14 mouse cellular contexts compared by ENCODE assay signal in the genomic region with DNA sequence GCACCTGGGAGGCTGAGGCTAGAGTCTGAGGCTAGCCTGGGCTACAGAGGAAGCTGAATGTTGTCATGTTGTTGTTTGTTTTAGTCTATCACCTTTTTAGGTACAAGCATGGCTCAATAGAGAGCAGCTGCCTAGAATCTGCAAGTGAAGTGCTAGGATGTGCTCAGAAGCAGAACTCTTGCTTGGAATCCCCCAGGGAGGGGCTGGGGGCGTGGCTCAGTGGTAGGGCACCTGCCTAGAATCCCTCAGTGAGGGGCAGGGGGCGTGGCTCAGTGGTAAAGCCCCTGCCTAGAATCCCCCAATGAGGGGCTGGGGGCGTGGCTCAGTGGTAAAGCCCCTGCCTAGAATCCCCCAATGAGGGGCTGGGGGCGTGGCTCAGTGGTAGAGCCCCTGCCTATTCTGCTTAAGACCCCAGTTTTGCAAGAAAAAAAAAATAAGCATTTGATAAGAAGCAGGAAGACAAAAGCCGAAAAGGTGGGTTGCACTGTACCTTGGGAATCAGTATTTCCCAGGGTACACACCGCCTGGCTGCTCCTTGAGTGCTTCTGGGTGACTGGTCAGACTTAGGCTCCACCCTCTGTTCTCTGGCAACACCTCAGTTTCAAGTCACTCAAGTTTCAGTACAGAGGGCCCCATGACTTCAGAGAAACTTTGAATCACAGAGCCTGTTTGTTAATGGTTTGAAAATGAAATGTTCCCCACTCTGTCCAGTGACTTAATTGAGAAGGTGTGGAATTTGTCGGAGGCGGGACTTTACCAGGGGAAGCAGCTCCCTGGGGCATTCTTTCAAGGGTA. TPM values are rescaled to one million over a fixed set of nuclear protein-coding genes. Genes with fewer than 3 reads are reported as not detected.
DNase-seq lines count a peak whose midpoint lies in the region; ATAC-seq and TF ChIP-seq lines count a peak whose summit lies in the region.
"Had no signal": no experiment of that assay in that cellular context is flagged by ENCODE, and none has a peak within 500 bp of the region (broad histone marks: within the 10 kb centered on the region; RNA-seq: fewer than 3 reads in every experiment).

No protein-coding gene starts in this region.

- intact Hi-C loops in left cerebral cortex, adult 2 months (cut with DNase I) = no loop called here

- WGBS in kidney, embryonic 14.5 days = 80% methylated on average over 8 of the region's 8 CpGs

- peak overlapping the region; percentile 42; the same call in 1 of the 2 replicates for H3K27ac ChIP-seq in kidney, embryonic 14.5 days (ENCODE audit: low read depth, low read length)
- H3K27ac ChIP-seq in left cerebral cortex, adult 2 months = no peak overlapping the region
- H3K27ac ChIP-seq: hindbrain, embryonic 14.5 days; layer of hippocampus, adult 2 months had no signal

- DNase-seq in adrenal gland, postnatal 10 days = peak; percentile 30
- no peak for DNase-seq in adrenal gland, postnatal 4 days (ENCODE audit: low spot score in 2 of 2)
- DNase-seq in Muller cell, postnatal 12 days (ENCODE audit: inconsistent ontology term) = peak; percentile 65
- DNase-seq in lung, postnatal 14 days = peak; percentile 37
- DNase-seq in left cerebral cortex, adult 11 months (ENCODE audit: low spot score) = no peak
- DNase-seq in left cerebral cortex, adult 2 months (ENCODE audit: extremely low spot score in 1 of 2, low spot score in 2 of 2) = no peak
- DNase-seq in frontal cortex, postnatal 25 days (ENCODE audit: low spot score in 2 of 2) = no peak
- DNase-seq: B cell, adult 2 months; cerebellum, postnatal 25 days; right cerebral cortex, adult 18-20 months had no signal

- peaks cover 24% of the 10 kb centered on the region for H3K4me1 ChIP-seq in kidney, embryonic 14.5 days (ENCODE audit: control insufficient read depth, insufficient read depth, low read length)

- H3K9ac ChIP-seq in kidney, embryonic 14.5 days (ENCODE audit: low read depth, low read length) = no peak overlapping the region
- H3K9ac ChIP-seq: hindbrain, embryonic 14.5 days had no signal

- no peaks in the 10 kb centered on the region for H3K9me3 ChIP-seq in kidney, embryonic 14.5 days (ENCODE audit: control insufficient read depth, low read length)

- H3K4me3 ChIP-seq in kidney, embryonic 14.5 days (ENCODE audit: low read length) = no peak overlapping the region
- H3K4me3 ChIP-seq in left cerebral cortex, adult 2 months = no peak overlapping the region
- H3K4me3 ChIP-seq: layer of hippocampus, adult 2 months; megakaryocyte, embryonic 14.5 days had no signal

- ATAC-seq in kidney, embryonic 14.5 days (ENCODE audit: low FRiP score, low TSS enrichment) = no peak

- H3K4me2 ChIP-seq in kidney, embryonic 14.5 days (replicated peaks; ENCODE audit: low read depth, low read length) = no peak overlapping the region
- H3K4me2 ChIP-seq: hindbrain, embryonic 14.5 days had no signal

- H3K27me3 ChIP-seq in kidney, embryonic 14.5 days (ENCODE audit: control insufficient read depth, insufficient read depth, low read length) = no peaks in the 10 kb centered on the region

- H3K36me3 ChIP-seq in kidney, embryonic 14.5 days (ENCODE audit: control insufficient read depth, insufficient read depth, low read length) = no peaks in the 10 kb centered on the region

- TF ChIP-seq CTCF in left cerebral cortex, adult 2 months (IDR thresholded peaks at IDR 0.05) = no peak

RNA-seq across cellular contexts. Expression of gene Upk3bl, which starts 1.2 kb away (rescaled TPM):
- total RNA-seq in adrenal gland, postnatal 10 days (2021) = under 1 TPM; 0.39 to 0.45 TPM
- under 1 TPM in 1 of 2 experiments, not detected in 1; 0.78 TPM for total RNA-seq in adrenal gland, postnatal 4 days (2021)
- polyA plus RNA-seq in kidney, embryonic 14.5 days (2014; fragmentation: Nextera tagmentation; extraction: Ambion mirVana) = 1.3 and 2.2 TPM in 2 replicates
- total RNA-seq in left cerebral cortex, adult 2 months (2021) = not detected
- total RNA-seq: layer of hippocampus, adult 2 months had no signal
- polyA plus RNA-seq: hindbrain, embryonic 14.5 days had no signal

RNA-seq across cellular contexts. Expression of gene Upk3b, which starts 14.8 kb away (rescaled TPM):
- total RNA-seq in adrenal gland, postnatal 10 days (2021) = 10 to 100 TPM; 13.2 to 14.6 TPM
- 10 to 100 TPM; 14.2 to 15.0 TPM for total RNA-seq in adrenal gland, postnatal 4 days (2021)
- polyA plus RNA-seq in kidney, embryonic 14.5 days (2014; fragmentation: Nextera tagmentation; extraction: Ambion mirVana) = 0.85 and 0.99 TPM in 2 replicates
- total RNA-seq in left cerebral cortex, adult 2 months (2021) = not detected
- total RNA-seq: layer of hippocampus, adult 2 months had no signal
- polyA plus RNA-seq: hindbrain, embryonic 14.5 days had no signal

RNA-seq across cellular contexts. Expression of gene Rasa4, which starts 30.7 kb away (rescaled TPM):
- 10 to 100 TPM in 1 of 2 experiments, 1 to 10 TPM in 1; 8.4 to 13.7 TPM for total RNA-seq in adrenal gland, postnatal 10 days (2021)
- total RNA-seq in adrenal gland, postnatal 4 days (2021) = 10 to 100 TPM; 15.2 to 19.6 TPM
- polyA plus RNA-seq in kidney, embryonic 14.5 days (2014; fragmentation: Nextera tagmentation; extraction: Ambion mirVana) = 13.5 and 17.5 TPM in 2 replicates
- 1 to 10 TPM; 5.4 to 5.8 TPM for total RNA-seq in left cerebral cortex, adult 2 months (2021)

RNA-seq across cellular contexts. Expression of gene Dtx2, which starts 58.5 kb away (rescaled TPM):
- 10 to 100 TPM; 16.6 to 19.2 TPM for total RNA-seq in adrenal gland, postnatal 10 days (2021)
- total RNA-seq in adrenal gland, postnatal 4 days (2021) = 10 to 100 TPM; 18.6 to 19.0 TPM
- 24.0 and 26.6 TPM in 2 replicates for polyA plus RNA-seq in kidney, embryonic 14.5 days (2014; fragmentation: Nextera tagmentation; extraction: Ambion mirVana)
- total RNA-seq in left cerebral cortex, adult 2 months (2021) = 1 to 10 TPM; 8.0 to 9.5 TPM

Comparison
In these comparisons a context has a peak if more than half of its experiments do, and no peak if none do; other contexts are left out.
1. DNase-seq: peak in adrenal gland, postnatal 10 days (single experiment), Muller cell, postnatal 12 days (single experiment) and lung, postnatal 14 days (single experiment); none in adrenal gland, postnatal 4 days (0 of 2), left cerebral cortex, adult 11 months (single experiment), left cerebral cortex, adult 2 months (0 of 2) and frontal cortex, postnatal 25 days (0 of 2).
2. RNA of gene Upk3b, which starts 14.8 kb away (total RNA-seq): 14.2 to 15.0 TPM in adrenal gland, postnatal 4 days and 13.2 to 14.6 TPM in adrenal gland, postnatal 10 days; not detected in left cerebral cortex, adult 2 months; every median in the first group is over 10 times any median in the second.